Mouse (Mus musculus) thymus, postnatal 4 days (tissue): ENCODE data around the gene Micall1.

Experiments
- DNase-seq: peaks from one replicate; pipeline ENCODE4 v3.0.0; 2021

The Micall1 gene

DNA sequence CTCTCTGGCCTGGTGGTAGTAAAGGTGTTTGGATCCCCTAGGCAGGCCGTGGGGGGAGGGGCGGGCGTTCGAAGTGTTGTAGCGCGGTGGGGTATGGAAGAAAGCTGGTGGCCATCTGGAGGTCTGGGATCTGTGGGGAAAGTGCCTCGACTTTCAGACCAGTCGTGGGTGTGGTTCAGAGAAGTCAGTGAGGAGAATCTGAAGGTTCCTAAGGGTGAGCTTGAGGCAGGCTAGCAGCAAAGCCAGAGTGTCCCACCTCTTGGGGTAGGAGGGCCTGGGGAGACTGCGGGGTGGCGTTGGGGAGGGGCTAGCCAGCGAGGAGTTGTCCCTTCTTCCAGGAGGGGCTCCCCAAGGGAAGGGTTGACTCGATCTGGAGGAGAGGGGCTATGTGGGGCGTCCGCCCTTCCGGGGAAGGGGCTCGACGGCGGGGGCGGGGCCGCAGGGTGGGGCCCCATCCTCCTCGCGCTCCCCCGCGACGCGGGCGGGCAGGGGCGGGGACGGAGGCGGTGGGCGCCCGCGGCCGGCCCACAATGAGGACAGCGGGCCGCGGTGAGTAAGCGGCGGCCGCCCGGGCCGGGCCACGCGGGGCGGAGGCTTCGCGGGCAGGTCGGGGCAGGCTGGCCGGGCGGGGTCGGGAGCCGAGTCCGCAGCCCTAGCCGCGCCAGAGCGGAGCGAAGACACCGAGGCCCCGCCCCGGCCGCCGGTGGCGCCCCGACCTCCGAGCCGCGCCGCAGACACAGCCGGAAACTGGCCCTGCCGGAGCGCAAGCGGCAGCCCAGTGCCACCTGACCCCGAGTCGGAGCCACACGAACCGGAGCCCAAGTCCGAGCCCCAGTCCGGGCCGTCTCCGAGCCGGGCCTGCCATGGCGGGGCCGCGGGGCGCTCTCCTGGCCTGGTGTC, at the start of gene Micall1:
Micall1 (plus strand) TSS at position 478 of the 900 bp plus-strand sequence.
- peak; percentile 81 for DNase-seq

DNA sequence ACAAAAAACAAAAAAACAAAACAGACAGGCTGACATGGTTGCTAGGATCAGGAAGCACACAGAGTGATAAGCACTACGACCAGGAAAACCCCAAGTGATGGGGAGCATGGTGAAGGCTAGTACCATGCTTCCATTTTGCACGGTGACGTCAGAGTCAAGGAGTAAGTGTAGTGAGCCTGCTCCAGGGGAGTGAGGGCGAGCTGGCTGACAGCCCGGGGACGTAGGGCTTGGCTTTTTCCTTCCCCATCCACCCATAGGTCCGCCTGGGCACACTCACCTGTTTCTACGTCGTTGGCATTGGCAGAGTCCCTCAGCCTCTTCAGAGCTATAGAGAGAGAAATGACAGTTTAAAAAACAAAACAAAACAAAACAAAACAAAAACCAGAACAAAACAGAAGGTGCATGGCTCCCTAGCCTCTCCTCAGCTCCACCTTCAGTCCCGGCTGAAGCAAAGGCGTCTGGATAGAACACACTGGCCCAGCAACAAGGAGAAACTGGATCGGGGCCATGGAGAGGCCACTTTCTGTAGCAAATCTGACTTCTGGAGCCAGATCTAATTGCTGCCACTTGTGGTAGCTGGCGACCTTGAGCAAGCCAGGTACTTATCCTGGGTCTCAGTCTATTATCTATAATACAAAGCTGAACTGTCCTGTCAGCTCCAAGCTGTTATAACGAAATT, 47.7 kb upstream of the Micall1 start:
- no peak for DNase-seq

DNA sequence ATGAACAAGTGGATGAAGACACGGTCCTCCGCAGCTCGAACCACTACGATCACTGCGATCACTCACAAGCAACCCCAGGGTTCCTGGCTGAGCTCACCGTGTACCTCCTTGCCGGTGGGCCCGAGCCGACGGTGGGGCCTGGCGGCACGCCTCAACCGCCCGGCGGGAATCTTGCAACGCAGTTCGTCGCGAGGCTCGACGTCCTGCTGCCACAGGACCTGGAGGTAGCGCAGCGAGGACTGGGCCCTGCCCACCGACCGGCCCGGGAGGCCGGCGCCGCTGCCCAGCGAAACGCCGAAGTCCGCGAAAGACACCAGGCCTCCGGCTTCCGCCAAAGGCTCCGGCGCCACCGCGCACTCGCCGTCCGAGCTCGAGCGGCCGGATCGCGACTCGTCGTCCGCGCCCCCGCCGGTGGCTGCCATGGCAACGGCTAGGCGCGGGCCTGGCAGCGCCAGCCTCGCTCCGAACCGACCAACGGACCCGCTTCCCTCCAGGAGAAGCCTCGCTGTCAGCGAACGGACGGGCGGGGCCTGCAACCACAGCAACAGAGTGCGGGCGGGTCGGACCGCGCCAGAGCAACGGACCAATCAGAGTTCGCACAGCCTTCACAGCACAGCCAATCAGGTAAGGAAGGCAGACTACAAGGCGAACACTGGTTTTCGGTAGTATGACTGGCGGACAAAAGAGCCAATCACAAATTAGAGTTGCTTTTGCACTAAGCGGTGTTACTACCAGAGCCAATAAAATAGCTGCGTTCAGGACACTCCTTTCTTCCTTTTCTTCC, 46.1 kb upstream of the Micall1 start, which contains the start of gene Ankrd54:
Ankrd54 (minus strand) TSS at position 518 of the 784 bp plus-strand sequence.
- DNase-seq, result peak; percentile 95

DNA sequence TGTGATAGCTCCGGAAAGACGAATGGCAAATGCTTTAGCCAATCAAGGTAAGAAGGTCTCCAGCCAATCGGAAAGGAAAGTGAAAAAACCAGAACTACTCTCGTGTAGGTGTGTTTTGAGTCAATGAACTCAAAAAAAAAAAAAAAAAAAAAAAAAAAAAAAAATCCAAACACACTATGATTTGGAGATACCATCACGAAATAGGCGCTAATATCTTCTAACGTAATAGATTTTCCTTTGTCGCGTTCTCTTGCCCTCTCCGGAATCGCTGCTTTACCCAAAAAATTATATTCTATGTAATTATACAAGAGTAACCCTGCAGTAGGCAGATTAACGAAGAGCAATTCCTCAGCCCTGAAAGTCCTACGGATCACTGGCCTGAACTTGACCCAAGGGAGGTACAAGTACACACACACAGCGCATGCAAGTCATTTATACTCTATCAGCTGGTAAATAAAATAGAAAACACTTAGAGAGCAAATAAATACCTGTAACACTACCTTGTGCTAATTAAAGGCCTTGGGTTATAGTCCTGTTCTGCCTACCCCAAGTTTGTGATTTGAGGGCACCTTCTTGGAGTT, 45.4 kb upstream of the Micall1 start:
- DNase-seq, result no peak

DNA sequence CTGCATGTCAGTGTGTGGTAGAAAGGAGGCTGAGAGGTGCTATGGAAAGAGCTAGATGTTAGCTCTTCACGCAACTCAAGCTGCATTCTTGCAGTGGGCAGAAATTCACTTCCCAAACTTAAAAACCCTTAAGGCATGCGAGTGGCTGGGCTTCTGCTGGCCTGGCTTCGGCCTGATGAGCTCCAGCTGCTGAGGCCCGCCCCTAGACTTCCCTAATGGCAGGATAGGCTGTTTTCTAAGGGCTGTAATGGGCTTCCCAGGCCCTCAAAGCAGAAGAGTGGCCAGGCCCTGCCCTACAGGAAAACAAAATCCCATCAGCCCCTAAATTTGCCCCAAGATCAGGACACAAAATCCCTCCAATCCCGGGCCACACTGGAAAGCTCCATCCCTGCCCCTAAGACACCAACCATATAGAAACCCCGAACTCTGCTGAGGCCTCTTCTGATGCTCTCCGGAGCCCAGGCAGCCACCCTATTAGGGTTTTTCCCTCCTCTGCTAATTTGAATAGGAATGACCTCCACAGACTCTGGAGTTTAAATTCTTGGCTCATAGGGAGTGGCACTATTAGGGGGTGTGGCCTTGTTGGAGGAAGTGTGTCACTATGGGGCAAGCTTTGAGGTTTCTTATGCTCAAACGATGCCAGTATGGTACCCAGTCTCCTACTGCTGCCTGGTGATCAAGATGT, 43.5 kb upstream of the Micall1 start:
- DNase-seq, result no peak

DNA sequence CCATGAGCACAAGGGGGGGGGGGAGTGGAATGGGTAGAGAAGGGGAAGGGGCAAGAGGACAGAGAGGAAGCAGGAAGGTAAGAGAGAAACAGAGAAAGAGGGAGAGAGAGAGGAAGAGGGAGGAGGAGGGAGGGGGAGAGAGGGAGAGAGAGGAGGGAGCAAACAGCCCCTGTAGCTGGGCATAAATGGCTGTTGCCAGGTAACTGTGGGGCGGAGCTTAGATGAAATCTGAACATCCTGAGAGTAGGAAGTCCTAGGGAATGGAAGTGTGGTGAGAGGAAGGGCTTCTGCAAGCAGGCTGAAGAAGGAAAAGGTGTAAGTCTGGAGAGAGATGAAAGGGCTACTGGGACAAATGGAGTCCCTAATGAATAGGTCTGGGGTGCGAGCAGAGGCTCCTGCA, 42.4 kb upstream of the Micall1 start:
- no peak for DNase-seq

DNA sequence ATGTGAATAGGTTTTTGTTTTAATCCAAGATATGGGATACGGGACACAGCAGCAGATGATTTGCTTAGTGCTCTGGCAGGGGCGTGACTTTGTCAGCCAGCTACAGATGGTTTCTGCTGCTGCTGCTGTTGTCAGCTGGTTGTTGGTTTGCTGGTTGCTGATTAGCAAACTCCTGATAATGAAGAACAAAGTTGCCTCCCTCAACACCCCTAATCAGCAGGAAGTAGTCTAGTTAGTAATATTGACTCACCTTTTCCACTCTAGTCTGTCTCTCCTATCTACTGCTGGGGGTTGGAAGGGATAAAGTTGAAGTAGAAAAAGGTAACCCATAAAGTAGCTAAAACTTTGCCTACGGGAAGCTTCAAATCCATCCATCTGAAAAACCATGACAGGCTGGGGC, 41.1 kb upstream of the Micall1 start:
- no peak for DNase-seq

DNA sequence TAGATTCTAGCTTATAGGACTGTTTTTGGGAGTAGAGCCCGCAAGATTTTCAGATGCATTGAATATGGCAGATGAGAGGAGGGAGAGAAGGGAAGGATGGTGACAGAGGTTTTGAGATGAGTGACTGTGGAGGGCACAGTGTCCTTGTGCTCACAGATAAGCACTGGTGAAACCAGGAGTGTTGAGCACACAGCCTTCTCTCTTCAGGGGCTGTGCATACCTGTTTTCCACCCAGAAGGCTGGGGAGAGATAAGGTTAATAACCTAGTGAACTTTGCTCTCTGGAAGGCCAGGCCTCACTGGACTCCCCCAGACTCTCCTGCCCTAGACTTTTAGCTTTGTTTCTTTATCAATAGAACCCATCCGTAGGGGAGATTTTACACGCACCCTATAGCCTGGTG, 40.3 kb upstream of the Micall1 start:
- no peak for DNase-seq

DNA sequence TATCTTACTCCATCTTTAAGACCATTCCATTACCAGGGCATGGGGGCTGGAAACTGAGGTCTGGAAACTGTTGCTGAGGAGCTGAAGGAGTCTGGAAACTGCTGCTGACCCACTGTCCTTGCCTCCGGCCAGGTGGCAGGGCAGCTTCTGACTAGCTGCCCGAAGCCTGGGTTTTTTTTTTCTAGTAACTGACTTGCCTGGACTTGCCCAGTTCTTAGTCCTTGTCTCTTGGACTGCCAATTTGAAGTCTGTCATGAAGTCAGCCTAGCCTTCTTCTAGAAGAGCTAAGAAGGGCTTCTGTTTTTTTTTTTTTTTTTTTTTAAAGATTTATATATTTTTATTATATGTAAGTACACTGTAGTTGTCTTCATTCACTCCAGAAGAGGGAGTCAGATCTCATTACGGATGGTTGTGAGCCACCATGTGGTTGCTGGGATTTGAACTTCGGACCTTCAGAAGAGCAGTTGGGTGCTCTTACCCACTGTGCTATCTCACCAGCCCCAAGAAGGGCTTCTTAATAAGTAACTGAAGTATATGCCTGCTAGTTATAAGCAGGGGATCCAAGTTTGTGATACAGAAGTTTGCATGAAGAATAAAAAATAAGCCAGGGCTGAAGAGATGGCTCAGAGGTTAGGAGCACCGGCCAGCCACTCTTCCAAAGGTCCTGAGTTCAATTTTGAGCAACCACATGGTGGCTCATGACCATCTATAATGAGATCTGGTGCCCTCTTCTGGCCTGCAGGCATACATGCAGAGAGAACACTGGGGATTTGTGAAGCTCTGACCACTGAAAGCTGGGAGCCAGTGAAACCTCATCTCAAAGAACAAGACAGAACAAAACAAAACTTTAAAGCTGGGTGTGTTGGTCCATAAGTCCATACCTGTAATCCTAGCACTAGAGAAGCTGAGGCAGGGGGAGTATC, 37.3 kb upstream of the Micall1 start:
- peak; percentile 45 for DNase-seq

DNA sequence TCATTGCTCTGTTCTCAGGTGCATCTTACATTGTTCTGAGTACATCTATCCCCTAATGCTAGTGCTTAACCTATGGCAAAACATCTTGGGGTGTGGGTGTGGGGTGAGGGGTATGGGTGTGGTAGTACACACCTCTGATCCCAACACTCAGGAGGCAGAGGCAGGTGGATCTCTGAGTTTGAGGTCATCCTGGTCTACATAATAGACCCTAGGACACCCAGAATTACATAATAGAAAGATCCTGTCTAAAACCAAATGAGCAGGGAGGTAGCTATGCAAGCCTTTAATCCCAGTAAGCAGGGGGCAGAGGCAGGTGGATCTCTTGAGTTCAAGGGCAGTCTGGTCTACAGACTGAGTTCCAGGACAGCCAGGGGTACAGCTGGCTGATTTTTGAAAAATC, 34.9 kb upstream of the Micall1 start:
- DNase-seq, result no peak

DNA sequence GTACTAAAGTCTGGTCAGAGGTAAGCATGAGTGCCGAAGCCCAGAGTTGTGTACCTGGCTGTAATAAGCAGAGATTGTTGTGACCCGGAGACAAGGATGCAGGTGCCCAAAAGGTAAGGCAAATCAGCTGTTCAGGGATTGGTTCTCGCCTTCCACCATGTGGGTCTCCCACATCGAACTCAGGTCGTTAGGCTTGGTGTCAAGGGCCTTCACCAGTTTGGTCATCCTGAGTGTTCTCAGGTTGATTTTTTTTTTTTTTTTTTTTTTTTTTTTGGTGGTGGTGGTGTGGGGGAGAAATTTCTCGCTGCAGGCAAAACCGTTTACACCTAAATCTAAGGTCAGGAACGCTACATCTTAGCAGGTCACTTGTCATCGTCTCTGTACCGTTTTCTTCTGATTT, 34.3 kb upstream of the Micall1 start:
- no peak for DNase-seq

DNA sequence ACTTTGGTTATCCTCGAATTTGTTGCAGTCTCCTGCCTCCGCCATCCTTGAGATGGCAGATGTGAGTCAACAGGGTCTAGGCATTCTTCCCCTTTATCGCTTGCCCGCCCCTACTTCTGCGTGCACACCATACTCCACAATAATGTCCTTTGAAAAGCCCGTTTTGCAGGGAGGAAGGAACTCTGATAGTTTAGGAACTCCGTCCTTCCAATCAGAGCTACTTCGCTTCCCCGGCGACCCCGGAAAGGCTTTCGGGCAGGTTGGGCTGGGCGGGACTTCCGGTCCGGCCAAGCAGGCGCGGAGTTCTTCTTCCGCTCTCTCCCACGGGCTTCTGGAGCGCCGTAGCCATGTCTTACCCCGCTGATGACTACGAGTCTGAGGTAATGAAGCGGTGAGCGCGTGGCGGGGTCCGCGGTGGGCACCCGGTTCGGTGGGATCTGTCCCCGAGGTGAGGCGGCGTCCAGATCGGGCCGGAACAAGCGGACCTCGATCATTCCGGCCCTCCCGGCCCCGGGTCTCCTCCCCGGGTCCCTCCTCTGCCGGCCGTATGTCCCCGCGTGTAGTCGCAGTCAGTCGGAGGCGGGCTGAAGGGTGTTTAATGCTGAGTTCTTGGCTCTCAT, 33.7 kb upstream of the Micall1 start, which contains the start of gene Eif3l:
Eif3l (plus strand) TSS at position 267 of the 620 bp plus-strand sequence.
- peak; percentile 91 for DNase-seq

DNA sequence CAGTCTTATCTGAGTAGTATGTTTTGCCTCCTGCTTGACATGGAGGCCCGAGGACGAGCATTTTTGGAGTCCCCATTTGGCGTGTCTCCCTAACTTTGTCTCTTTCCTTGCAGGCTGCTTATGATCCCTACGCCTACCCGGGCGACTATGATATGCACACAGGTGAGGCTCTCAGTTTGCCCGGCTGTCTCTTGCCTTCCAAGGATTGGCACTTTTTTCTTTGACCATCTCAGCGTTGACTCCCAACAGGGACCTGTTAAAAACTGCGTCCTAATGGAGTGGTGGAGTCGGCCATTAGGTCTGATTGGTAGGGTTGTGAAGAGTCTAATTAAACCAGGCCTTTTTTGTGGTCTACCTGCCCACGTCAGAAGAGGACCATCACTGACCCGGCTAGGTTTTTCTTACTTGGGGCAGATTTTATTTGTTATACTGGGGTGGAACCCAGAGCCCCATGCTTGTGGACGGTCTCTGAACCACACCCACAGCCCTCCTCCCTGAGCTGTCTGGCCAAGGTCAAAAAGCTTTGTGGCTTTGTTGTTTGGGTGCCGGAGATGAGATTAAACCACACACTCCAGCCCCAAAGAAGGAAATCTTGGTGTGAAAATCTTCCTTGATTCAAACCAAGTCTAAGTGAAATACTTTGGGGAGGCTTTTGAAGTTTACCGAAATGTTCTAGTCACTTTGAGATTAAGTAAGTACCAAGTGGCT, 32.9 kb upstream of the Micall1 start:
- no peak for DNase-seq

DNA sequence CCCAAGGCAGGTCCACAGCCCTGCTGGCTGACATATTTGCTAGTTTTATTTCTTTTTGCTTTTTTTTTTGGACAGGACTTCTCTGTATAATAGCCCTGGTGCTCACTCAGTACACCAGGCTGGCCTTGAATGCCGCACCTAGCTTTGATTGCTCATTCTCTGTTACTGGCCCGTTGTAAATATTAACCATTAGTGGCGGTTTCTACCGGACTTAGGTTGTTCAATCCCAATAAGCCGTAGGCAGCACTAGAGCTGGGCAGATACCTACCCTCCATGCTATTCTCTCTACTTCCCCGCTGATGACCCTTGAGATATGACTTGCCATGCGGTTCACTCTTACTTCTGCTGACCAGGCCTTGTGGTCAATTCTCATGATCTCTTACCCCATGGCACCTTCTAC, 29.1 kb upstream of the Micall1 start:
- DNase-seq, result no peak

DNA sequence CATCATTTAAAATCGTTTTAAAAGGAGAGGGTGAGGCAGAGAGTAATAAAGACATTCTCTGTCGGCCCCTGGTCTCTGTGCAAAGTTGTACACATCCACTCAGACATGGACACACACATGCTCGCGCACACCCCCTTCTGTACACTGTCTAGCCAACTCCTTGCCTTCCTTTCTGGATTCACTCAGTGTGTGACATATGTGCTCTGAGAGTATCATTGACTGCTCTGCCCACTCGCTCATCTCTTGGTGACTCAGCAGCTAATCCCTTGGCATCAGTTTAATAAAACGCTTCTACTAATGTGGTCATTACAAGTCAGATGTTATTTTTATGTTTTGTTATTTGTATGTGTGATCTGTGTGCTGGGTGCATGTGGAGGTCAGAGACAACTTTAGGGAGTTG, 16.4 kb upstream of the Micall1 start:
- no peak for DNase-seq

DNA sequence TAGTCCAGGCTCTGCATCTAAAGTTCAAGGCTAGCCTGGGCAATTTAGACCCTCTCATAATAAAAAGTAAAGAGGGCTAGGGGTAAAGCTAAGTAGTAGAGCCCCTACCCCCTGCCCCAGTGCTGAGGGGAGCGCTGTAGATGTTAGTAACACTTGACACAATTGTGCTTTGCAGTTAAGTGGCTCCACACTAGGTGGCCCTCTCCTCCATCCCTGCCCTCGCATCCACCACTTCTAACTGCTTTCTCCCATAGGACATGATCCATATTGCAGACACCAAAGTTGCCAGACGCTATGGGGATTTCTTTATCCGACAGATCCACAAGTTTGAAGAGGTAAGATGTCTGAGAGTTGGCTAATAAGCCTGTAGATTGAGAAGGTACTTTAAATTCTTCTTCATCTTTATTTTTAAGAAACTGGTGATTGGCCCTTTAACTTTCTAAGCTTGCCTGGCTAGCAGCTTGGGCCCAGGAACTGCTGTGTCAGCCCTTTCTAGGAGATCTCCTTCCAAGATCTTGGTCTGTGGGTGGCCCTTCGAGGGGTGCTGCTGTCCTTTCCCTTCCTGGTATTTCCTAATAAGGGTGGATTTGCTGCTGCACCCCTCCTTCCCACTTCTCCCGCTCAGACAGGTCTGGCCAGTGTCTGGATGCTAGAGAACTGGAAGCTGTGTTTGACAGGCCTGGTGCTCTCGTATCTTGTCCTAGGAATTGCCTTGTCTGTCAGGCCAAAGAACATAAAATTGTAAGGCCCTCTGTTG, 15.4 kb upstream of the Micall1 start:
- DNase-seq, result no peak

DNA sequence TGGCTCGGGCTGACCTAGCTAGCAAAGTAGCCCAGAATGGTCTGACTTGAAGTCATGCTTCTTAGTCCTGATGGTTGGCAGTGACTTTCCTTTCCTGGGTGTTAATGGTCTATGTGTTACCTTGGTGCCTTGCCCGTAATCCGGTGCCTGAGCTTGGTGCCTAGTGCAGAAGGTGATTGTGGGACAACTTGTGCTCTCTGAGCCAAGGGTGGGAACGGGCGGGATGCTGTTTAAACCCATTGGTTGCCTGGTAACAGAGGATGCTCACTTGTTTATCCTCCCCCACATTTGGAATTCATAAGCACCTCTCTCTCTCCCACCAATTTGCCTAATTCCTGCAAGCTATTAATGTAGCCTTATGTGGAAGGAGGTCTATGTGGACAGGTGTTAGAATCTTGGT, 13.2 kb upstream of the Micall1 start:
- no peak for DNase-seq

DNA sequence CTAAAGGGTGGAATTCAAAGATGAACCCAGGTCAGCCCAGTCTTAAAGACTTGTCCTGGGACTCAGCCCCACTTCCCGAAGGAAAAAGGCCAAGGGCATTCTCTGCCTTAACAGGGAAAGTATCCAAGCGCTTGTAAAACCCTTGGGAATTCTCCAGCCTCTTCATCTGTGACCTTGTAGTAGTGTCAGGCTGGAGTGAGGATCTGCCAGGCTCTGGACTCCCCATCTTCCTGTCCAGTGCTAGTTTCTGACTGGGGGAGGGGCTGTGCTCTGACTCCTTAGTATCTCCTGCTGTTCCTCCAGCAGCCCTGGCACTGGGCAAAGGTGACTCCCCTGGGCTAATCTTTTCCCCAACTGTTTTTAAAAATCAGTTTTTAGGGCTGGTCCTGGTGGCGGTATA, 12.1 kb upstream of the Micall1 start:
- no peak for DNase-seq

DNA sequence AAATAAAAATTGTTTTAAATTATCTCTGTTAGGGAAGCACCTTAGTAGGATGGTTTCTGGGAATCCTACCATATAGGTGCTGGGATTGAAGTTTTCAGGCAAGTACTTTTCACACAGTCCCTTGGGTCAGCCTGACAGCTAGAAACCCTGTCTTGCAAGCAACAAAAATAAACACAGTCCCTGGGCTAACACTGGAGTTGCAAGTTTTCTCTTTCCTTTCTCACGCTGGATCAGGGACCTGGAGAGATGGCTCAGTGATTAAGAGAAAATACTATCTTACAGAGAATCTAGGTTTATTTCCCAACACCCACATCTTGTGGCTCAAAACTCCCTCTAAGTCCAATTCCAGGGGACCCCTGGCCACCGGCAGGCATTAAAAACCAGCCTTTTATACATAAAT, 11.6 kb upstream of the Micall1 start:
- no peak for DNase-seq
